Mouse (Mus musculus) lung, embryonic 16.5 days (tissue): ENCODE measurements around the gene Chchd4. TPM values are rescaled to one million over a fixed set of nuclear protein-coding genes. Genes with fewer than 3 reads are reported as not detected.
"Not testable (repeated sequence)": the region's sequence is repeated elsewhere in the genome, so short reads cannot be mapped to it uniquely, and the experiment has no call there.

Experiments used
- ATAC-seq: fragments of 200-750 bp; cut with Nextera tagmentation; 2 replicates; pipeline ENCODE4 v1.8.0; 2017; ENCODE audit warnings: low read depth, mild to moderate bottlenecking, moderate library complexity
- H3K27ac ChIP-seq: fragments of 300-500 bp; sonication (generic); 2 replicates; pipeline ENCODE4 v1.5.1; 2014; ENCODE audit warnings: mild to moderate bottlenecking, control low read depth, low read length
- H3K27me3 ChIP-seq: fragments of 300-500 bp; sonication (generic); 2 replicates; pipeline ENCODE4 v1.6.1; 2014; ENCODE audit warnings: low read depth, low read length, mixed read lengths; ENCODE audit not compliant: control insufficient read depth, insufficient read depth
- H3K36me3 ChIP-seq: fragments of 300-500 bp; sonication (generic); 2 replicates; pipeline ENCODE4 v1.6.1; 2014; ENCODE audit warnings: low read length; ENCODE audit not compliant: control insufficient read depth, insufficient read depth
- H3K4me1 ChIP-seq: fragments of 300-500 bp; sonication (generic); replicated peaks from 2 replicates; pipeline ENCODE4 v1.6.1; 2014; ENCODE audit warnings: low read length, mixed read lengths; ENCODE audit not compliant: control insufficient read depth, insufficient read depth
- H3K4me2 ChIP-seq: fragments of 300-500 bp; sonication (generic); 2 replicates; pipeline ENCODE4 v1.6.1; 2014; ENCODE audit warnings: low read depth, low read length, control low read depth
- H3K4me3 ChIP-seq: fragments of 300-500 bp; sonication (generic); 2 replicates; pipeline ENCODE4 v1.5.1; 2014; ENCODE audit warnings: mild to moderate bottlenecking, low read length, control low read depth
- H3K9ac ChIP-seq: fragments of 300-500 bp; sonication (generic); 2 replicates; pipeline ENCODE4 v1.6.1; 2014; ENCODE audit warnings: low read length, control low read depth
- H3K9me3 ChIP-seq: fragments of 300-500 bp; sonication (generic); 2 replicates; pipeline ENCODE4 v1.6.1; 2016; ENCODE audit warnings: low read length; ENCODE audit not compliant: control insufficient read depth
- WGBS: fragments of 180-500 bp; shearing (Covaris S2); extraction: QIAGEN DNeasy Blood & Tissue Kit; methylation state at CpG from one replicate; pipeline ENCODE4 v1.1.7; 2014; 5-methylcytosine and 5-hydroxymethylcytosine counted together
- polyA plus RNA-seq: library from polyadenylated mRNA; unstranded; fragments of >200 nt; fragmentation: Nextera tagmentation; extraction: Ambion mirVana; gene quantifications from 2 replicates; pipeline ENCODE4 v1.2.1, GENCODE M21; 2015

Gene Chchd4
- polyA plus RNA-seq, 1 experiment from 2014 or later = 22.2 TPM

DNA sequence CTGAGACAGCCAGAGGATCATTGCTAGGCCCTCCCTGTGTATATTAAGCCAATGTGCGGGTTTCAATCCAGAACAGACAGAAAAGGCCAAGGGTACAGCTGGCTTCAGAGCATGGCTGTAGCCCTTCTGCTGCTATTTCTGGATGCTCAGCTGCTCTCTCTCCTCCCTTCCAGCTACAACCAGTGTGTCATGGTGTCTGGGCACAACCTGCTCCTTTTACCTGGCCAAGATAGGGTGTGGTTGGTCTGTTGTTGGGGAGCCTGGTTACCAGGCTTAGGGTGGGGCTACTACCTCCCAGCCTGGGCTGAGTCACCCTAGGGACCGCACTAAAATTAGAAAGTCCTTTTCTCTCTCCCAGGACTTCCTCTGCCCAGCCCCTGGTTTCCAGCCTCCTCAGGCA lies 10.0 kb upstream of the Chchd4 start:
- no peak overlapping the region for H3K27ac ChIP-seq
- H3K36me3 ChIP-seq = peaks cover 67% of the 10 kb centered on the region
- no peak overlapping the region for H3K4me2 ChIP-seq
- H3K9me3 ChIP-seq = no peaks in the 10 kb centered on the region
- H3K9ac ChIP-seq = no peak overlapping the region
- H3K4me3 ChIP-seq = no peak overlapping the region
- H3K4me1 ChIP-seq = no peaks in the 10 kb centered on the region
- ATAC-seq = no peak
- H3K27me3 ChIP-seq = no peaks in the 10 kb centered on the region
- WGBS = 92% methylated on average over 2 of the region's 2 CpGs

DNA sequence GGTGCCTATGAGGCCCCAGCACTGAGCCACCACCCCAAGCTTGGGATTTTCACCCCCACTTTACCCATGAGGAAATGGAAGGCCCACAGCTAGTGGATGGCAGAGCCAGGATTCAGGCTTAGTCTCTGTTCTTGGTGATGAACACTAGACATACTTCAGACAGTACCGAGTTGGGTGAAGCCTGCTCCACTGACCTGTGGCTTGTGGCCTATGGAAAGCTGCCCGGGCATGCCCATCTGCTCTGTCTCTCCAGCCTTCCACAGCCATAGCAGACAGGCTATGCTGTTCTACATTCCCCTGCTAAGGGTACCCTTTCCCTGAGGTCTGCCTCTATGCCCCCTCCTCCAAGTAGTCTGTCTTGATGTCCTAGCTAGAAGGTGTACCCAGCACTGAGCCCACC lies 3.2 kb upstream of the Chchd4 start:
- Histone ChIP-seq H3K27ac (no peak overlapping the region), H3K4me1 (peaks cover 15% of the 10 kb centered on the region), H3K9ac (no peak overlapping the region), H3K9me3 (no peaks in the 10 kb centered on the region), H3K36me3 (peaks cover 27% of the 10 kb centered on the region), H3K27me3 (no peaks in the 10 kb centered on the region), H3K4me2 (no peak overlapping the region), H3K4me3 (no peak overlapping the region)
- no peak for ATAC-seq
- 95% methylated on average over 2 of the region's 2 CpGs for WGBS

DNA sequence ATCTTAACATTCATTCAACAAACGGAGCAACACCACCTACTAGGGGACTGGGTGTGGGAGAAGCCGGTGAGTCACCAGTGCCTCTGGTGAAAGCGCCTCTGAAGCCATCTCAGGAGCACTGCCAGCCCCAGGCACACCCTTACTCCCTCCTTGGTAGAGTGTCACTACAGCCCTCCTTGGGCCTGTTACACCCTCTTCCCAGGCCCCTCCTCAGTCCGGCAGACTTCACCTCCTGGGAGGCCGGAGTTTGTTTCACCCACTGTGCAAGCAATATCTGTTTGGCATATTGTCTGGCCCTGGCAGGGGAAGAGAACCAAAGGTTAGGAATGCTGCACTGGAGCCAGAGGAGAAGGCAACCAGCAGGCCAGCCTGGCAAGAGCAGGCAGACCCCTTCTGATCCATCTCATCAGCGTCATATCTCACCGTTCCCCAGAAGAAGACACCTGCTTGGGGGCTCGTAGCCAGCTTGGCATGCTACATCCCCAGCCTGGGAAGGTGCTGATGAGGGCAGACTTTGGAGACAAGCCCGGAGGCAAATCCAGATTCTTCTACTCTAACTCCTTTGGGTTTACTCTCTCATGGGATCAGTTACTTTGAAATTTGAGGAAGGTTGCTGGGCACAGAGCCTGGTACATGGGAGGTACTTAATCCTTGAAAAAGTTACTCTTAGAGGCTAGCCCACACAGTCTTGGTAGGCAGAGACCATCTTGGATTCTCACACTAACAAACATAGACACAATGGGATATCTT lies 1.3 kb upstream of the Chchd4 start:
- no peaks in the 10 kb centered on the region for H3K9me3 ChIP-seq
- H3K36me3 ChIP-seq = peaks cover 13% of the 10 kb centered on the region; the same call in 1 of the 2 replicates
- peaks cover 15% of the 10 kb centered on the region for H3K4me1 ChIP-seq
- ATAC-seq = no peak
- H3K4me3 ChIP-seq = peak overlapping the region; percentile 87
- no peak overlapping the region for H3K27ac ChIP-seq
- H3K27me3 ChIP-seq = no peaks in the 10 kb centered on the region
- H3K9ac ChIP-seq = peak overlapping the region; percentile 84
- WGBS = 40% methylated on average over 9 of the region's 9 CpGs
- H3K4me2 ChIP-seq = peak overlapping the region; percentile 79

DNA sequence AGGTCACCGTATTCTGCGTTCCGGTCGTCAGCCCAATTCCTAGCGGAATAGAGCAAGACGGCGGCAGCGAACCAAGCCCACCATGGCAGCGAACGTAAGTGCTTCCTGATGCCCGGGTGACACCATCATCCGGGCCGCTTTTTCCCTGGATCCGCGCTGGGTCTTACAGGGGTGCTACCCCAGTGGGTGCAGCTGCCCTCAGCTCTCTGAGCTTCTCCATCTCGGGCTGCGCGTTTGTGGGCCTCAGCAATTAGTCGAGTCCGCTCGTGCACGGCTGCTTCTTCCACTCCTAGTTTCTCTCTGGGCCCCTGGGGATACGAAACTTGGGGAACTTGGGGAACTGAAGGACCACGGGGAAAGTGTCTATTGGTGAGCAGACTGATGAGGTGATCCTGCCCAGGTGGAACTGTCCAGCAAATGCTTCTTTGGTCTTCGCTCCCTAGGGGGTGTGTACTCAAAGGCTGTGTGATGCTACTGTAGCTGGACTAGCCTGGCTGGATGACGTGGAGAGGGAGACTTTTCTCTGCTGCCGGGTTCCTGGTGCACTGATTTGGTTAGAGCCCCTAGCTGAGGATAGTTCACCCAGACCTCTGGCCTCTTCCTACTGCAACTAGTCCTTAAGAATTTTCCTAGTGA lies 577 bp upstream of the Chchd4 start:
- peak overlapping the region; percentile 84 for H3K9ac ChIP-seq
- peak overlapping the region; percentile 87 for H3K4me3 ChIP-seq
- H3K27me3 ChIP-seq = no peaks in the 10 kb centered on the region
- peak; percentile 42 for ATAC-seq
- WGBS = 0% methylated on average over 27 of the region's 27 CpGs
- no peaks in the 10 kb centered on the region for H3K9me3 ChIP-seq
- H3K4me2 ChIP-seq = peak overlapping the region; percentile 79
- H3K27ac ChIP-seq = peak overlapping the region; percentile 54
- H3K36me3 ChIP-seq = peaks cover 6% of the 10 kb centered on the region; the same call in 1 of the 2 replicates
- H3K4me1 ChIP-seq = peaks cover 15% of the 10 kb centered on the region

DNA sequence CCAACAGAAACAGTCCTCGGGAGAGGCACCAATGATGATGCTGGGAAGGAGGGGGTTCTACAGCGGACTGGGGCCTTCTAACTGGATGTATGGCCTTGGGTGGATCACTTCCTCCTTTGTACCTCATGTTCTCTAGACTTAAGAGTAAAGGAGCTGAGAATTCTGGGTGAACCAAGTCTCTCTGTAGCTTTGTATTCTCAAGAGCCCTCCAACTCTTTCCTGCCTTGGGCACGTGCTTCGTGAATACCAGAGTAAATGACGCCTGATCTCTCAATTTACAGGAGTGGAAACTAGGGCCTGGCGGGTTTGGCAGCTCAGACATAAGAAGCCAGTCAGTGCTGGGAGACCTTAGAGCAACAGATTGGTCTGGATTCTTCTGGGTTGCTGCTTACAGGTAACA lies 1.0 kb downstream of the Chchd4 start:
- Histone ChIP-seq H3K9me3 (no peaks in the 10 kb centered on the region), H3K27ac (peak overlapping the region; percentile 77), H3K4me1 (peaks cover 15% of the 10 kb centered on the region), H3K9ac (peak overlapping the region; percentile 87), H3K4me3 (peak overlapping the region; percentile 87), H3K4me2 (peak overlapping the region; percentile 59), H3K36me3 (0 out of 2 replicates have a peak, but pooled peaks cover 1% of the 10 kb centered on the region), H3K27me3 (no peaks in the 10 kb centered on the region)
- 19% methylated on average over 6 of the region's 6 CpGs for WGBS
- ATAC-seq = no peak

DNA sequence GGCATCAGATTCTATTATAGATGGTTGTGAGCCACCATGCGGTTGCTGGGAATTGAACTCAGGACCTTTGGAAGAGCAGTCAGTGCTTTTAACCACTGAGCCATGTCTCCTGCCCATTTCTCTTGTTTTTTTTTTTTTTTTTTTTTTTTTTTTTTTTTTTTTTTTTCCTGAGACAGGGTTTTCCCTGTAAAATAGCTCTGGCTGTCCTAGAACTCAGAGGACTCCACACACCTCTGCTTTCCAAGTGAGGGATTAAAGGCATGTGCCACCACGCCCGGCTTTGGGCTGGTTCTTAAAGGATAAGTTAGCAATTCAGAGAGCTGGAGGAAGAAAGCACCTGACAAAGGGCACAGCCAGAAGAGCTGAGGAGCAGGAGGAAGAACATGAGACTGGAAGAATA lies 1.9 kb downstream of the Chchd4 start:
- not testable (repeated sequence) for H3K4me3 ChIP-seq, H3K4me2 ChIP-seq, H3K27me3 ChIP-seq, H3K9ac ChIP-seq, ATAC-seq, H3K9me3 ChIP-seq, H3K27ac ChIP-seq, H3K36me3 ChIP-seq
- peaks cover 15% of the 10 kb centered on the region for H3K4me1 ChIP-seq
- WGBS = 87% methylated on average over 3 of the region's 3 CpGs

DNA sequence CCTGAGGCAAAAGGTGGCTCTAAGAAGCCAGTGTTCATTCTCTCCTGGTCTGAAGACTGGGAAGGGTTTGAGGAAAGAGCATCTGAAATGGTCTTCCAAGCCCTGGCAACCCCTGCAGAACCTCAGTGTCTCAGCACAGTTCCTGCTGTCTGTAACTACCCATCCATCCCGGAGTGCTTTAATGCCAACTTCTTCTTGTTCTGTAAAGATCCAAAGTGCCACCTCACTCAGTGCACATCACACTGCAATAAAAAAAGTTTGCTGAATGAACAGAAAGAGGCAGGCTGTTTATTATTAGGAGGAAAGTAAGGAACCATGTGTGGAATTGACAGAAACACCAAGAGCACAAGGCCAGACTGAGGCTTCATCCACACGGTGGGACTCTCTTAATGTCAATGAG lies 2.6 kb downstream of the Chchd4 start:
- H3K4me2 ChIP-seq = no peak overlapping the region
- 77% methylated on average over 2 of the region's 2 CpGs for WGBS
- ATAC-seq = no peak
- H3K9ac ChIP-seq = no peak overlapping the region
- peaks cover 6% of the 10 kb centered on the region; the same call in 1 of the 2 replicates for H3K36me3 ChIP-seq
- no peaks in the 10 kb centered on the region for H3K9me3 ChIP-seq
- H3K27me3 ChIP-seq = no peaks in the 10 kb centered on the region
- H3K27ac ChIP-seq = no peak overlapping the region
- H3K4me1 ChIP-seq = peaks cover 15% of the 10 kb centered on the region
- H3K4me3 ChIP-seq = no peak overlapping the region

DNA sequence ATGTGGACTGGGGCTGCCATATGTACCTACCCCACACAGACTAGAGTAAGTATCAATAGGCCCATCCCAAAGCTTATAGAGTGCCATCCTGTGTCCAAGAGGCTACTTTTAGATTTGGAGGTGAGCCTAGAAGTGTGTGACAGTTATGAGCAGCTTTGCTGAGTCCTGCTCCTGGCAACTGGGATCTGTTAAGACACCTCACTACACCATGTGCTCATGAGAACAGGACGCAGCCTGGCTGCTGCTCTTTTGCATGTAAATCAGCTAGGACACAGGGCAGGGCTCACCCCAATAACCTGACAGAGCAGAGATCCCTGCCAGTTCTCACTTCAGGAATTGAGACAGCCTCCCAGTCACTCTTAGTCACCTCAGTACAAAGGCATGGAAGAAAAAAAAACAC lies 6.2 kb downstream of the Chchd4 start:
- Histone ChIP-seq H3K27ac (no peak overlapping the region), H3K36me3 (peaks cover 18% of the 10 kb centered on the region), H3K27me3 (no peaks in the 10 kb centered on the region), H3K4me2 (no peak overlapping the region), H3K9me3 (no peaks in the 10 kb centered on the region), H3K4me1 (peaks cover 1% of the 10 kb centered on the region), H3K9ac (no peak overlapping the region), H3K4me3 (no peak overlapping the region)
- WGBS = 83% methylated on average over 1 of the region's 1 CpGs
- ATAC-seq = no peak

DNA sequence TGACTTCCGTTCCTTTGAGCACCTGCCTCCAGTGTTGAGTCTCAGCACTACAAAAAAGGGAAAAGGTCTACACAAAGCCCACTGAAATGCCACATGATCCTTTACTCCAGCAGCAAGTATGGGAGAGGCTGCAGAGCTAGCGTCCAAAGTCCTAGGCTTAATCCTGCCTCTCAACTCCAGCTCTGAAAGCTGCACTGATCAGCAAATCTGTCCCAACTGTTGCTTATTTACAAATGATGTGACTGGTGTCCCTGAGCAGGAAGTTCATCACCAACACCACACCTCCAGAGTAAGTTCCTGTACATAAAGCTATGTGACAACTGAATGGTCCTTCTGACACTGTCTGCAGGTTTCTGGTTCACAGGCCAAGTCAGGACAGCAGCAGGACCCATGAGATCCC lies 7.6 kb downstream of the Chchd4 start:
- peaks cover 18% of the 10 kb centered on the region for H3K36me3 ChIP-seq
- H3K27me3 ChIP-seq = no peaks in the 10 kb centered on the region
- WGBS = 83% methylated on average over 2 of the region's 2 CpGs
- no peak overlapping the region for H3K9ac ChIP-seq
- H3K4me1 ChIP-seq = no peaks in the 10 kb centered on the region
- no peak overlapping the region for H3K4me3 ChIP-seq
- no peaks in the 10 kb centered on the region for H3K9me3 ChIP-seq
- no peak overlapping the region for H3K27ac ChIP-seq
- no peak overlapping the region for H3K4me2 ChIP-seq
- ATAC-seq = no peak
